Mouse (Mus musculus) cerebellum, adult 2 months (tissue): ENCODE measurements at regions not wholly inside any gene's neighbourhood (a gene's known extent, or its start where the extent isn't known, plus 50 kb on each side); places are given as distances from the start of the nearest gene placed in this dataset.

ENCODE experiments used
- DNase-seq, 2 experiments: peaks; one replicate each; pipeline ENCODE4 v3.0.0; 2021
- H3K27ac ChIP-seq: fragments of 200-500 bp; 2 replicates; pipeline ENCODE4 v1.5.1; 2012; ENCODE audit warnings: low read length, control low read depth, inconsistent platforms; ENCODE audit not compliant: insufficient read depth
- H3K27me3 ChIP-seq: fragments of 200-500 bp; 2 replicates; pipeline ENCODE4 v1.6.1; 2012; ENCODE audit warnings: inconsistent platforms, mild to moderate bottlenecking, low read length, moderate library complexity; ENCODE audit not compliant: control insufficient read depth, insufficient read depth
- H3K4me1 ChIP-seq: fragments of 200-500 bp; 2 replicates; pipeline ENCODE4 v1.6.1; 2011; ENCODE audit warnings: low read length; ENCODE audit not compliant: control insufficient read depth, insufficient read depth
- H3K4me3 ChIP-seq: fragments of 200-500 bp; replicated peaks from 2 replicates; pipeline ENCODE3; 2011; ENCODE audit warnings: mild to moderate bottlenecking, low read depth, low read length, control low read depth; ENCODE audit not compliant: insufficient read depth
- CTCF ChIP-seq: fragments of 200-500 bp; IDR thresholded peaks from 2 replicates; pipeline ENCODE4 v1.5.1; 2011; ENCODE audit warnings: low read depth, mild to moderate bottlenecking, control low read depth, low read length, moderate library complexity, borderline replicate concordance; ENCODE audit not compliant: insufficient read depth
- POLR2A ChIP-seq: fragments of 200-500 bp; IDR thresholded peaks from 2 replicates; pipeline ENCODE4 v1.6.1; 2011; ENCODE audit warnings: low read length, control low read depth, borderline replicate concordance; ENCODE audit not compliant: insufficient read depth
- WGBS: fragments of 180-500 bp; shearing (Covaris S2); methylation state at CpG from one replicate; pipeline ENCODE4 v1.1.7; 2018; 5-methylcytosine and 5-hydroxymethylcytosine counted together

DNA sequence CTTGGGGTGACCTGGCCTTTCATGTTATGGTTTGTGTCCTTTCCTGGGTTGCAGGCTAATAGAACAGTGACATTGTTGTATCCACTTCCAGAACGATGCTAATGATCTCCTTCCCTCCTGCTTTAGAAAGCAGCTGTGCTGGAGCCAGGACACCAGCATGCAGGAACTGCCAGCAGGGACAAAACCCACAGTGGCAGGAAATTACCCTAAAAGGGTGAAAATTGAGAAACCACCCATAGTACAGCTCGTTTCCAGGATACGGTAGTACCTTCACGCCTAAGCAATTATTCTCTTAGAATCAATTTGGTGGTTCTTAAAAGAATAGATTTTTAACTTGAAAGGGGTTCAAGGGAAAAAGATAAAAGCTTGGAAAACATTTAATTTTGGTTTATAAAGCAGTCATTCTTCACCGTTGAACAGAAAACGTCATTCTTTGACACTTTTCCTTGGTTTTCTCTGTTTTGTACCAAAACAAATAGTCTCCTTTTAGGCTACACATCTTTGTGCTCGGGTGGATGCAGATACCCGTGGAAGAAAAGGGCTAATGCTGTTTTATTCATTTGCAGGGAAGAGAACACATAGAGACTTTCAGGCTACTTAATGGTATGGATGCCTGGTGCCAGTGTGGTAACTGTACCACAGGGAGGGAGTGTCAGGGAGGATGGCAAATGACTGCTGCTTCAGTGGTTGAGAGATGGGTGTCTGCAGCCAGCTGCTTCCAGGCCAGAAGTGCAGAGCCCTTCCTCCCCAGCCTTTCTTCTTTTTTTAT lies 394.5 kb downstream of the Igsf11 start:
- H3K27ac ChIP-seq = no peak overlapping the region
- no peak for TF ChIP-seq POLR2A
- no peak for TF ChIP-seq CTCF
- no peak for DNase-seq
- no peak overlapping the region for H3K4me3 ChIP-seq
- WGBS = 32% methylated on average over 8 of the region's 8 CpGs
- H3K27me3 ChIP-seq = no peaks in the 10 kb centered on the region
- H3K4me1 ChIP-seq = no peaks in the 10 kb centered on the region

DNA sequence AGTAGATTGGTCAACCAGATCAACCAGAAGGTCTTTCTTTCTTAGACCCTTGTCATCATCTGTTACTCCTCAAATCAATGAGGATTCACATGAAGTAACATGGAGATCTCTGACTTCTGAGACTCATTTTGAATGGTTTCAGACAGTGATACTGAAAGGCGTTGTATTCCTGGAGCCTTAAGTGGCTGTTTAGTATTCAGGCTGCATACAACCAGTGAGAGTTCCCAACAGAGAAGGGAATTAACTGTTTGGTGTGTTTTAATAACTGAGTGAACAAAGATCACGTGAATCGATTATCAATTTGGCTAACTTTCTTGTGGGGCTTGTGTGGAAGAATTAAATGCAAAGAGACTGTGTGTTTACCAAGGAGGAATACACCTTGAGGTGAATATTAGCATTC lies 406.4 kb downstream of the Igsf11 start:
- 53% methylated on average over 3 of the region's 3 CpGs for WGBS
- Histone ChIP-seq H3K4me1 (no peaks in the 10 kb centered on the region), H3K27me3 (no peaks in the 10 kb centered on the region), H3K4me3 (no peak overlapping the region), H3K27ac (no peak overlapping the region)
- no peak for TF ChIP-seq CTCF
- TF ChIP-seq POLR2A = no peak
- no peak for DNase-seq

DNA sequence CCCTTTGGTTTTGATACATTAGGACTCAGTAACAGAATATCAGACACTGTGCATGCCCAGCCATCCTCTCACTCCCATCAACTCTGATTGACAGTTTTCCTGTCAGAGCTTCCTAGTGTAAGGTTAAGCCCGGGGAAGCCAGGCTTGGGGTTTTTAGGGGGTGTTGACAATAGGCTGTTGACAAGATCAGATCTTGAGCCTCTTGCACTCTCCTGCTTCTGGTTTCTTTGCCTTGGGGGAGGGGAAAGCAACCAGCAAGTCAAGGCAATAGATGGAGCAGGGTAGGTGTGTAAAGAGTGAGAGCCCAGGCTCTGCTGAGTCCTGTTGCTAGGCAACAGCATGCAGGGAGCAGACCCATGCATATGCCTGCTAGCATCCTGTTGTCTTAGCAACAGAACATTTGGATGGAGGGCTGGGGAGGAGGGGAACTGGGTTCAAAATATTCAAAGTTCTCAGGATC lies 410.5 kb downstream of the Igsf11 start:
- no peak for TF ChIP-seq POLR2A
- TF ChIP-seq CTCF = no peak
- Histone ChIP-seq H3K4me3 (no peak overlapping the region), H3K4me1 (no peaks in the 10 kb centered on the region), H3K27ac (no peak overlapping the region), H3K27me3 (no peaks in the 10 kb centered on the region)
- WGBS = 33% methylated on average over 1 of the region's 1 CpGs
- DNase-seq = no peak

DNA sequence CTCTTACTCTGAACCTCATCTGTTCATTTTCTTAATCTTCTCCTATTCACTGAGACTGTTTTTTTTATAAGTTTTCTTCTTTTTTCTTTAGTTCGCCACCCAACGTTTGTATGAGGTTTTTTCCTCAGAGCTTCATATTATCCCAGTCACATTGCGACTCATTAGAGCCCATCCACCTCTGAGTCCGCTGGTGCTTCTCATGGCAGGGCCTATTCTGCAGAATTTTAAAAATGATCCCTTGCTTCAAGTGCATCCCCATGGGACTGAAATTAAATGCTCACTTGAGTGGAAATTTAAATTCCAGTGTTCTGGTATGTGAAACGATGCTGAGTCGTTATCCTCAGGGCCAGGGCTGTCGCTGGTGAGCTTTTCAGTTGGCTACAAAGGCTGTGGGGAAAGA lies 410.9 kb downstream of the Igsf11 start:
- Histone ChIP-seq H3K4me3 (no peak overlapping the region), H3K4me1 (no peaks in the 10 kb centered on the region), H3K27ac (no peak overlapping the region), H3K27me3 (no peaks in the 10 kb centered on the region)
- TF ChIP-seq CTCF (no peak), POLR2A (no peak)
- DNase-seq = no peak
- WGBS = 36% methylated on average over 7 of the region's 7 CpGs

DNA sequence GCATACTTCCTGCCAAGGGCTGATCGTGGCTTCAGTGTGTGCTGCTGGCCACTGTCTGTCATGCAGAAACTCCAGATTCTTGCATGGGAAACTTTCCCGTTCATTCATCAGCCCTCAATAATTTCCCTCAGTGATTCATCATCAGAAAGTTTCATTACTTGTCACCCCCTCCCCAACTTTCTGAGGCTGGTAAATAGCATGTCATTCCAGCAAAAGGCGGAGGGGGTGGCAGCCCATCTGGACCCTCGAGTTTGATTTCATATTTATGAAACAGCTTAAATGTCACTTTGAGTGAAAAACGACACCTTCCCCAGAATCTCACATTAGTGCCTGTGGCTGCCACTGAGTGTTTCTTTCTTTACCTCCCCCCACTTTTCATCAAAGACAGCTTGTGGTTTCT lies 415.5 kb downstream of the Igsf11 start:
- Histone ChIP-seq H3K27me3 (no peaks in the 10 kb centered on the region), H3K4me1 (no peaks in the 10 kb centered on the region), H3K4me3 (no peak overlapping the region), H3K27ac (no peak overlapping the region)
- no peak for DNase-seq
- TF ChIP-seq POLR2A (no peak), CTCF (no peak)
- 38% methylated on average over 5 of the region's 5 CpGs for WGBS

DNA sequence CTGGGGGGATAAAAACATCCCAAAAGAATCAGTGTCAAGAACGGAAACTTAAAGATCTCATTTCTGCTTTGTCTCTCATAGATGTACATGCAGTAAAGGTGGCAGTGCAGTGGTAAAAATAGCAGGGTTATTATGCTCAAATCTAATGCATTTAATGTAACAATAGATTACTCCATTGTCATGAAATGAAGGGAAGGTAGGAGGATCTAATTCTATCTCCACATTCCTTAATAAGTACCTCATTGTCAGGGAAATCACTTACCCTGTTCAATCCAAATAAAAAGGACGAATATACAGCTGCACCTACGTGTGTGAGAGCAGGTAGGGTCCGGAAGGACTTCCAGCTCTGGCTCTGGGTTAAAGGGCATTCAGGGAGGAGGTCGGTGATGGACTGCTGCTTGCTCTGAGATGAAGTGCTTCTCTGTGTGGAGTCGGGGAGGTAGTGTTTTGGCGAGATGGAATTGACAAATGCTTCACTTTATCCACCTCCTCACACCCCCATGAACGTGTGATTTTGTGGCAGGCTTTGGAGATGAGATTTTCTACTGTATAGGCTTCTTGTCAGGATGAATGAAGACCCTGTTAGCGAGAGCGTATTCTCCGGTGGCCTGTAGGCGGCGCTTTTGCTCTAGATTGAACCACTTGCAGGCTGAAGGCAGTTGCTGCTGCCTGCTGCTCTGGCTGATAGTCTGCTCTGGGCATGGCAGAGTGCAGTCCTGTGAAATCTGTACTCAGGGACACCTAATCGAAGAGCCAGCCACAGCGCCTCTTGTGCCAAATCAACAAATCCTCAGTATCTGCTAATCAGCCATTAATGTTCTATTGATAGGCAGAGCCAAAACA lies 424.5 kb downstream of the Igsf11 start:
- Histone ChIP-seq H3K4me3 (no peak overlapping the region), H3K27me3 (no peaks in the 10 kb centered on the region), H3K27ac (no peak overlapping the region), H3K4me1 (no peaks in the 10 kb centered on the region)
- DNase-seq = peak; percentile 33 to 41
- 29% methylated on average over 15 of the region's 15 CpGs for WGBS
- TF ChIP-seq CTCF = peak; percentile 51
- TF ChIP-seq POLR2A = no peak

DNA sequence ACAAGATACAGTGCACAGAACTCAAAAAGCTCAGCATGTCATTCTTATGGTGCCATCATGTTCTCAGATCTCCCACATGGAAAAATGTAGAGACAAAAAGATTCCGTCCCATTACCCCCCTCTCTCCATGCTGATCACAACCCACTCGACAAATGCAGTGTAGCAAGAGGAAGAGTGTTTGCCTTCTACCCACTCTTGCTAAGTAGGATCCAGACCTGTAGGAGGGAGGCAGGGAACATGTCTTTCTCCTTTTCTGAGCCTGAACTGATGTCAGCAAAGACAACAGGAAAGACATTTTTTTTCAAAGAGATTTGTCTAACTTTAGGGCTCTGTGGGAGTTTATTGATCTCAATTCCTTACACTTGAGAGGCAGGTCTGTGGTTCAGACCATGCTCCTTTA lies 433.2 kb downstream of the Igsf11 start:
- WGBS = 86% methylated on average over 2 of the region's 2 CpGs
- Histone ChIP-seq H3K4me1 (no peaks in the 10 kb centered on the region), H3K4me3 (no peak overlapping the region), H3K27me3 (no peaks in the 10 kb centered on the region), H3K27ac (no peak overlapping the region)
- TF ChIP-seq CTCF (no peak), POLR2A (no peak)
- DNase-seq = no peak

DNA sequence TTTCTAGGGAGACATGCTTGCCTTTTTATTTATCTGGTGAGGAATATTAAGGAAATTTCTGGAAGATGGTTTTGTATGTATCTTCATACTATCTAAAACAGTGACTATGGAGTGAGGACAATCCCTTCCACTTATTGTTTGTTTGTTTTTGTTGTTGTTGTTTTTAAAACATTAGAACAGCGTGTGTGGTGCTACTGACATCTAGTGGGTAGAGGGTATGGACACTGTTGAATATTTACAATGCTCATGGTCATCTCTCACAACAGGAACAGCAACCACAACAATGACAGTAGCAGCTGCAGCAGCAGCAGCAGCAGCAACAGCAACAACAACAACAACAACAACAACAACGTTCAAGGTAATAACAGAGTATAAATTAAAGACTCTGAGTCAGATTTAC lies 471.2 kb downstream of the Igsf11 start:
- no peak for DNase-seq
- 78% methylated on average over 2 of the region's 2 CpGs for WGBS
- H3K4me3 ChIP-seq = no peak overlapping the region
- H3K27ac ChIP-seq = no peak overlapping the region
- TF ChIP-seq POLR2A = no peak
- no peaks in the 10 kb centered on the region for H3K4me1 ChIP-seq
- no peaks in the 10 kb centered on the region for H3K27me3 ChIP-seq
